Mouse (Mus musculus): ENCODE measurements around the gene Atp6ap1l. TPM values are rescaled to one million over a fixed set of nuclear protein-coding genes. Genes with fewer than 3 reads are reported as not detected.
A peak's percentile ranks its signal among the peaks of the same experiment; 100 is the strongest.

Gene Atp6ap1l
- total RNA-seq, 2 experiments from 2014 or later: not detected

- ATAC-seq (replicated peaks; ENCODE audit: poor library complexity, severe bottlenecking): no peak
These were observed 15.0 kb downstream of the Atp6ap1l start for GRCm38 (mm10) chr13:90890111-90890510.

DNA sequence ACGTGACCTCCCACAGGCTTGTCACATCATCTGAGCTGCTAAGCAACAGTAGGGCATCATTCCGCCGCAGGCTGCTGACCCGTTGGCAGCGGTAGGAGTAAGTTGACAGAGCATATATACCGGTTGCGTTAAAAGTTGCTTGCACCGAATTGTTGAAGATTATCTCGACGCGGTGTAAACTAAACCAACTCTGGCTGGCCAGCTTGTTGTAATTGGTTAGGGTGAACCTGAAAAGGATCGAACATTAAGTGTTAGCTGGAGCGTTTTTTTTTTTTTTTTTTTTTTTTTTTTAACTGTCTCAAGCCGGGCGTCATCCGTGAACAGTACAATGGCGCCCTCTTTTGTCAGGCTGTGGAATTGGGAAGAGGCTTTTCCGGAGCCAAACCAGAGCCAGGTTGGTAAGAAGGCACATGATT is 18.6 kb downstream of the Atp6ap1l start:
- peak; percentile 78 for ATAC-seq (replicated peaks; ENCODE audit: poor library complexity, severe bottlenecking)

- peak; percentile 15; the same call in 1 of the 2 replicates for ATAC-seq (replicated peaks; ENCODE audit: poor library complexity, severe bottlenecking)
These were observed 19.2 kb downstream of the Atp6ap1l start for GRCm38 (mm10) chr13:90885856-90886532.

- no peak for ATAC-seq (replicated peaks; ENCODE audit: poor library complexity, severe bottlenecking)
These were observed 23.3 kb downstream of the Atp6ap1l start for GRCm38 (mm10) chr13:90881727-90882429.

- no peak for ATAC-seq (replicated peaks; ENCODE audit: poor library complexity, severe bottlenecking)
These were observed 33.6 kb downstream of the Atp6ap1l start for GRCm38 (mm10) chr13:90871579-90871978.

- ATAC-seq (replicated peaks; ENCODE audit: poor library complexity, severe bottlenecking): no peak
These were observed 36.0 kb downstream of the Atp6ap1l start for GRCm38 (mm10) chr13:90869157-90869556.

DNA sequence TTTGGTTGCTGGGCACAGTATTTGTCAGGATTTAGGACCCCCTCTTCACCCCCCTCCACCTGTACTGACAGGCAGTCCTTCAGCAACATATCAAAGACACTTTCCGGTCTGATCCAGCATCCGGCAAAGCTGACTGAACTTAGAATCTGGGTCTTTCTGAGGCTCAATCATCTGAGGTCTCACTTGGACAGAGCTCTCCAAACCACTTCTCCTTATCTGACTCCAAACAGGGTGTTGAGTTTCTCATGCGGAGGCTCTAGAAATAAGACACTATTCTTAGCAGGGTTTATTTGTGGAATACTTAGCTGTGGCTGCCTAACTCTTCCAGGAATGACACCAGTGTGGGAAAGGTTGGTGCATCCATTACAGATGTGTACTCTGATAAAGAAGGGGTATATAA is 43.0 kb downstream of the Atp6ap1l start:
- ATAC-seq (replicated peaks; ENCODE audit: poor library complexity, severe bottlenecking): no peak

DNA sequence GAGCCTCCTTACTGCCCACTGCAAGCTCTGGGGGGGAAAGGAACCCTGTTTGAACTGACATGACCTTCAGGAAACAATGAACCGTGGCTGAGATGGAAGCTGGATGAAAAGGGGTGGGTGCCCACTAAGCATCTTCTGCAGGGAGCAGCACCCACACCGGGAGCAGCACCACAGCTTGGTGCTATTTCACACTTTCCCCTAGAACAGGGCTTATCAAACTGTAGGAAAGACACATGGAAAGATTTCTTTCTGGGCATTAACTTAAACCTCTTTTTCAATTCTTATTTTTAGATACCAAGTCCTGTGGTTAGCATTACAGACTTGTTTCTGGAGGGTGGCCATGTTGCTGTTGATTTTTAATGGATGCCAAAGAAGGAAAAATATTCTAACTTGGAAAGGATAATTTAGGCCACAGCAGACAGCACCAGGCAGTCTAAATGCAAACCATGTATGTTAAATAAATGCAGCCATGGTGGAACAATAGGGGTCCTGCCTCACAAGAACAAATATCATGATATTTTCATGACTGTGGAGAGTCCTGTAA is 44.2 kb downstream of the Atp6ap1l start:
- no peak for ATAC-seq (replicated peaks; ENCODE audit: poor library complexity, severe bottlenecking)

GRCm38 (mm10) chr13:90852727-90853630 is 52.2 kb downstream of the Atp6ap1l start:
- no peak for ATAC-seq (replicated peaks; ENCODE audit: poor library complexity, severe bottlenecking)

DNA sequence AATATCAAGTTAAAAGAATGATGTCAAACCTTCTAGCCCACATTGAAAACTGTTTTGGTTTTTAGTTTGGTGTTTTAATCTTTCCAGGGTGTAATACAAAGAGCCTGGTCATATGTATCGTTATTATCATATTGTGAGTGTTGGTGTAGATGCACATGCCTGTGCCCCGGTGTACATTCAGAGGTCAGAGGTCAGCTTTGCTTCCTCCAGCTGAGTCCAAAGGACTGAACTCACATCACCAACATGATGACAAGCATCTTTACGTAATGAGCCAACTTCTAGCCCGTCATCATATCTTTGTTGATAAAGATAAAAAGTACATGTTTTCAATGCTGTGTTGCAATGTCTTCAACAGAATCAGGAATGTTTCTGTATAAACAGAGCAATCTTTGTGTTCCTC is 53.4 kb downstream of the Atp6ap1l start:
- no peak for ATAC-seq (replicated peaks; ENCODE audit: poor library complexity, severe bottlenecking)

DNA sequence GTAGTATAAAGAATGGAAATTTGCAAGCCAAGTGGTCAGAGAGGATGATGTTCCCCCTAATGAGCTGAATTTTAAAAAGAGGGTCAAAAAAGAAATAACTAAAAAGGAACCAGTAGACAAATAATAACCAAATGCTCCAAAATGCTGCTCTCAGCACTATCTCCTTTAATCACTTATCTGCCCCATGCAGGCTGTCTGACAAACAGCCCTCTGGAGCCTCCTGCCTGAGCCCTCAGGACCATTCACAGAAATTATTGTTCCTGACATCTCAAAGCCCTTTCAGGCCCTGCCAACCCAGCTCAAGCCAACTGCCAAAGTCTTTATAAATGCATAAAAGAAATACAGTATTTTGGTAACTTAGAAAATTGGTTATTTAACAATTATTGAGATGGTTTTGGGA is 61.0 kb downstream of the Atp6ap1l start:
- ATAC-seq (replicated peaks; ENCODE audit: poor library complexity, severe bottlenecking): no peak

DNA sequence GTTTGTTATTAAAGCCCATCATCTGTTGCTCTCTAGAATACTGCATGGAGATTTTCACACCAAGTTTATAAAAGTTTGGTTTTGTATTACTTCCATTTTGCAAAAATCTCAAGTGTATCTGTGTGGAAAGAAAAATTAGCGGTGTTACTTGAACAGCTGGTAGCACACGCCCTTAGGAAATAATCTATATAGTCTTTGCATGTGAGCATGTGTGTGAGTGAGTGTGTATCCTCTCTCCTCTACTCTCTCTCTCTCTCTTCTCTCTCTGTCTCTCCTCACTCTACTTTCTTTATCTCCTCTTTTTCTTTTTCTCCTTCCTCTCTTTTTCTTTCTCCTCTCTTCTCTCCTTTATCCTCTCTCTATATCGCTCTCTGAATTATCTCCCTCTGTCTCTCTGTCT is 61.7 kb downstream of the Atp6ap1l start:
- ATAC-seq (replicated peaks; ENCODE audit: poor library complexity, severe bottlenecking): no peak

- ATAC-seq (replicated peaks; ENCODE audit: poor library complexity, severe bottlenecking): 0 out of 2 replicates have a peak, but pooled peaks have one; percentile 7
These were observed 64.0 kb downstream of the Atp6ap1l start for GRCm38 (mm10) chr13:90841213-90841553.

DNA sequence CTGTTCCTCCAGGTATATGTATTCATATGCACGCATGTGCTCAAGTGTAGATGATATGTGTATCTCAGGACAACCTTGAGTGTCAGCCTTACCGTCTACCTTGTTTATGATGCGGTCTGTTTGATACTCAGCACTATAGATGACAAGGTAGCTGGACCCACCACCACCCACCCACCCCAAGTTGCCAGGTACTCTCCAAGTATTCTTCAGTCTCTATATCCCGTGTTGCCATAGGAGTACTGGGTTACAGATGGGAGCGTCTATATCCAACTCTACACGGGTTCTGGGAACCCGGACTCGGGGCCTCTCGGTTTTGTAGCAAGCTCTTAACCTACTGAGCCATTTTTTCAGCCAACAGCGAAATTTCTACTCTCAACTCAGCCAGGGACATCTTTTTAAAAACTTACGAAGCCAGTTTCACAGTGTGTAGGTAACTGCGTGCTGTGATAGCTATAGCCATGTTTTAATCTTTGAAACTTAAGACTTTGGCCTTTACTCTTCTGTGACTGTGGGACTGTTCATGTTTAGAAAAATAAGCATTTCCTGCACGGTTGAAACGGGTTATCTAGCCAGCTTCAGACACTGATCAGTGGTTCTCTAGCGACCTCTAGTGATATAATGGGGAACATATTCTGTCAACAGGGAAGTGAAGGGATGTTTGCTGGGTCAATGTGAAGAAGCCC is 64.5 kb downstream of the Atp6ap1l start:
- peak; percentile 98 for ATAC-seq (replicated peaks; ENCODE audit: poor library complexity, severe bottlenecking)

DNA sequence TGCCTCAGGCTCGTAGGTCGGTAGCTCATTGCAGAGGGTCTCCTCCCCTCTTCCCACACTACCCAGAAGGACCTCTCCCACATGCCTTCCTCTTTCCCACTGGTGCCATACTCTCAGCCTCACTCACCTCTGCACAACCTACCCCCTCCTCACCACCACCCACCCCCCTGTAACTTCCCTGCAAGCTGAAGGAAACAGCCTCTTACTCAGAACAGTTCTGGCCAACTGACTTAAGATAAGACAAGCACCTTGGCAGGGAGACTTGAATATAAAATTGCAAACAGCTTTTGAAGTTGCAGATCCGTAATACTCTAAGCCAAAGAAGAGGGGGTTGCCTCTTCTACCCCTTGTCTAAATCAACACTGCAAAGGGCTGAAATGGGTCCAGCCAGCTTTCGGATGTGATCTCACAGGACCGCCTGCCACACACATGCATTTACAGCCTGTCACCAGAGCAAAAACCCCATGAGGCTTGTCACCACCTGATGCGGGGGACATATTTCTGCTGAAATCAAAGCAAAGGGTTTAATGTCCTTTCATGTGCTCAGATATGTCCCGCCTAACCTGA is 71.4 kb downstream of the Atp6ap1l start:
- ATAC-seq (replicated peaks; ENCODE audit: poor library complexity, severe bottlenecking): 0 out of 2 replicates have a peak, but pooled peaks have one; percentile 12

Other genes starting within 250 kb of the Atp6ap1l start
- gene Rps23, start 17.6 kb upstream of the Atp6ap1l start, total RNA-seq (2014; fragmentation: Nextera tagmentation): 4,007 and 4,325 TPM in 2 replicates
- gene Rps23, start 17.6 kb upstream of the Atp6ap1l start, total RNA-seq (2017): 2,405 and 2,818 TPM in 2 replicates

Data from granulocyte monocyte progenitor cell, adult 5-6 weeks (primary cell).